Mouse (Mus musculus): Measurements from ENCODE around the gene Cyp27a1.

Gene Cyp27a1

GRCm38 (mm10) chr1:74713099-74713858 lies at the start of gene Cyp27a1:
Cyp27a1 (plus strand) TSS chr1:74713574.
- in situ Hi-C loops (cut with MboI, MseI): loop anchor here (5.0 to 25.0 kb wide), 2 partner anchors 81 to 1151 kb away; no protein-coding TSS in a partner anchor

GRCm38 (mm10) chr1:74665153-74665552 lies 48.2 kb upstream of the Cyp27a1 start:
- in situ Hi-C loops (cut with MboI, MseI): loop anchor here (5.0 to 10.0 kb wide), 2 partner anchors 150 to 477 kb away; partner anchors contain the start of genes Cnppd1 and Retreg2

GRCm38 (mm10) chr1:74668371-74668770 lies 45.0 kb upstream of the Cyp27a1 start:
- in situ Hi-C loops (cut with MboI, MseI): loop anchor here (5.0 to 10.0 kb wide), 2 partner anchors 146 to 474 kb away; partner anchors contain the start of genes Cnppd1 and Retreg2

GRCm38 (mm10) chr1:74672731-74673130 lies 40.6 kb upstream of the Cyp27a1 start:
- in situ Hi-C loops (cut with MboI, MseI): no loop called here

- in situ Hi-C loops (cut with MboI, MseI): no loop called here
These were observed 36.5 kb upstream of the Cyp27a1 start for GRCm38 (mm10) chr1:74676863-74677262.

GRCm38 (mm10) chr1:74677843-74678242 lies 35.5 kb upstream of the Cyp27a1 start:
- in situ Hi-C loops (cut with MboI, MseI): no loop called here

- in situ Hi-C loops (cut with MboI, MseI): no loop called here
These were observed 26.2 kb upstream of the Cyp27a1 start for GRCm38 (mm10) chr1:74687131-74687530.

GRCm38 (mm10) chr1:74693891-74694583 lies 19.3 kb upstream of the Cyp27a1 start:
- in situ Hi-C loops (cut with MboI, MseI): no loop called here

- in situ Hi-C loops (cut with MboI, MseI): no loop called here
These were observed 17.5 kb upstream of the Cyp27a1 start for GRCm38 (mm10) chr1:74695836-74696235.

GRCm38 (mm10) chr1:74697416-74697815 lies 16.0 kb upstream of the Cyp27a1 start:
- in situ Hi-C loops (cut with MboI, MseI): no loop called here

- in situ Hi-C loops (cut with MboI, MseI): no loop called here
These were observed 15.0 kb upstream of the Cyp27a1 start for GRCm38 (mm10) chr1:74698353-74698752.

- in situ Hi-C loops (cut with MboI, MseI): no loop called here
These were observed 14.6 kb upstream of the Cyp27a1 start for GRCm38 (mm10) chr1:74698791-74699190.

- in situ Hi-C loops (cut with MboI, MseI): loop anchor here (25.0 kb wide), 1 partner anchor 1140 kb away; no protein-coding TSS in a partner anchor
These were observed 11.2 kb upstream of the Cyp27a1 start for GRCm38 (mm10) chr1:74702142-74702553.

- in situ Hi-C loops (cut with MboI, MseI): loop anchor here (25.0 kb wide), 1 partner anchor 1142 kb away; no protein-coding TSS in a partner anchor
These were observed 9.2 kb upstream of the Cyp27a1 start for GRCm38 (mm10) chr1:74704156-74704555.

- in situ Hi-C loops (cut with MboI, MseI): loop anchor here (25.0 kb wide), 1 partner anchor 1143 kb away; no protein-coding TSS in a partner anchor
These were observed 8.4 kb upstream of the Cyp27a1 start for GRCm38 (mm10) chr1:74705016-74705415.

GRCm38 (mm10) chr1:74709566-74709965 lies 3.8 kb upstream of the Cyp27a1 start:
- in situ Hi-C loops (cut with MboI, MseI): loop anchor here (25.0 kb wide), 1 partner anchor 1147 kb away; no protein-coding TSS in a partner anchor

GRCm38 (mm10) chr1:74712046-74712445 lies 1.3 kb upstream of the Cyp27a1 start:
- in situ Hi-C loops (cut with MboI, MseI): loop anchor here (5.0 to 25.0 kb wide), 2 partner anchors 80 to 1150 kb away; no protein-coding TSS in a partner anchor

GRCm38 (mm10) chr1:74712461-74713098 lies 794 bp upstream of the Cyp27a1 start:
- in situ Hi-C loops (cut with MboI, MseI): loop anchor here (5.0 to 25.0 kb wide), 2 partner anchors 80 to 1150 kb away; no protein-coding TSS in a partner anchor

- in situ Hi-C loops (cut with MboI, MseI): loop anchor here (5.0 to 25.0 kb wide), 2 partner anchors 82 to 1152 kb away; no protein-coding TSS in a partner anchor
These were observed 721 bp downstream of the Cyp27a1 start for GRCm38 (mm10) chr1:74713859-74714730.

GRCm38 (mm10) chr1:74714967-74715366 lies 1.6 kb downstream of the Cyp27a1 start:
- in situ Hi-C loops (cut with MboI, MseI): loop anchor here (5.0 to 25.0 kb wide), 2 partner anchors 83 to 1153 kb away; no protein-coding TSS in a partner anchor
